Mouse (Mus musculus): Measurements from ENCODE around the gene Ifna6. TPM values are rescaled to one million over a fixed set of nuclear protein-coding genes. Genes with fewer than 3 reads are reported as not detected.
"Not testable (repeated sequence)": the region's sequence is repeated elsewhere in the genome, so short reads cannot be mapped to it uniquely, and the experiment has no call there.

Gene Ifna6
- polyA plus RNA-seq, 1 experiment from 2014 or later: not detected

DNA sequence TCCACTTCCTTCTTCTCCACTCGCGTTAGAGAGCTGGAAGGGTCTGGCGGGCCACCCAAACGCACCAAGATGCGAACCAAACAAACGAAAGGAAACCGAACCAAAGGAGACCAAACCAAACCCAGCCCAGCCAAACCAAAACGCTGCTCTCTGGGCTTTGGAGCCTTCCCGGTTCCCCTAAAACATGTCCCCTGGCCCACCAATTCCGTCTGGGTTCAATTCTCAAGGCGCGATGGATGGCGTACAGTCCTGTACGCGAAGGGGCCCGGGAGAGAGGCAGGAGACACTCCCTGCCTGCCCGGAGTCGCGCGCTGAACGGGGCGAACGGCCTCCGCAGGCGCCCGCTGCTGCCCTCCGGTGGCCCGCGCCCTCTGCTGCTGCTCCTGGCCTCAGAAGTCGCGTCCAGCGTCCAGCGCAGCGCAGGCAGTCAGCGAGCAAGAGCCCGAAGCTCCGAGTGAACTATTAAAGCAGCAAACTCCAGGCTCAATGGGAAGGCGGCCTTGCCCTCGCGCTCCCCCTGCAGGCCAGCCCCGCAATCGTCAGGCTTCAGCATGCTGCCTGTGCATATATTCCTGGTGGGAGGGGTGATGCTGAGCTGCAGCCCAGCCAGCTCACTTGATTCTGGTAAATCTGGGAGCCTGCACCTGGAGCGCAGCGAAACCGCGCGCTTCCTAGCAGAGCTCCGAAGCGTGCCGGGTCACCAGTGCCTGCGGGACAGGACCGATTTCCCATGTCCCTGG lies 33.1 kb upstream of the Ifna6 start, which contains the start of gene Gm13275:
Gene Gm13275 (plus strand): TSS at position 552 of the 740 bp plus-strand sequence.
- not testable (repeated sequence) for H3K36me3 ChIP-seq (ENCODE audit: control insufficient read depth, insufficient read depth, low read length); H3K9ac ChIP-seq (ENCODE audit: low read length); H3K4me1 ChIP-seq (ENCODE audit: control insufficient read depth in 2 of 2, insufficient read depth in 2 of 2, low read length in 2 of 2); H3K9me3 ChIP-seq (ENCODE audit: control insufficient read depth, low read length); H3K4me3 ChIP-seq (ENCODE audit: control insufficient read depth in 1 of 2, insufficient read depth in 1 of 2, low read depth in 1 of 2, low read length in 2 of 2); ATAC-seq (ENCODE audit: insufficient number of reproducible peaks, insufficient read depth, low FRiP score, low read depth); H3K27me3 ChIP-seq (ENCODE audit: control insufficient read depth, insufficient read depth, low read length); H3K4me2 ChIP-seq (ENCODE audit: low read length); H3K27ac ChIP-seq (replicated peaks in 1 of 2; ENCODE audit: control insufficient read depth in 1 of 2, insufficient read depth in 1 of 2, low read depth in 2 of 2, low read length in 2 of 2)
- 0% methylated on average over 5 of the region's 52 CpGs for WGBS

DNA sequence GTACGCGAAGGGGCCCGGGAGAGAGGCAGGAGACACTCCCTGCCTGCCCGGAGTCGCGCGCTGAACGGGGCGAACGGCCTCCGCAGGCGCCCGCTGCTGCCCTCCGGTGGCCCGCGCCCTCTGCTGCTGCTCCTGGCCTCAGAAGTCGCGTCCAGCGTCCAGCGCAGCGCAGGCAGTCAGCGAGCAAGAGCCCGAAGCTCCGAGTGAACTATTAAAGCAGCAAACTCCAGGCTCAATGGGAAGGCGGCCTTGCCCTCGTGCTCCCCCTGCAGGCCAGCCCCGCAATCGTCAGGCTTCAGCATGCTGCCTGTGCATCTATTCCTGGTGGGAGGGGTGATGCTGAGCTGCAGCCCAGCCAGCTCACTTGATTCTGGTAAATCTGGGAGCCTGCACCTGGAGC lies 30.1 kb upstream of the Ifna6 start, which contains the start of gene Gm13279:
Gene Gm13279 (plus strand): TSS at position 301 of the 400 bp plus-strand sequence.
- not testable (repeated sequence) for H3K4me2 ChIP-seq (ENCODE audit: low read length); H3K9ac ChIP-seq (ENCODE audit: low read length); H3K27me3 ChIP-seq (ENCODE audit: control insufficient read depth, insufficient read depth, low read length); H3K36me3 ChIP-seq (ENCODE audit: control insufficient read depth, insufficient read depth, low read length); H3K4me1 ChIP-seq (ENCODE audit: control insufficient read depth in 2 of 2, insufficient read depth in 2 of 2, low read length in 2 of 2); ATAC-seq (ENCODE audit: insufficient number of reproducible peaks, insufficient read depth, low FRiP score, low read depth); H3K27ac ChIP-seq (replicated peaks in 1 of 2; ENCODE audit: control insufficient read depth in 1 of 2, insufficient read depth in 1 of 2, low read depth in 2 of 2, low read length in 2 of 2); H3K4me3 ChIP-seq (ENCODE audit: control insufficient read depth in 1 of 2, insufficient read depth in 1 of 2, low read depth in 1 of 2, low read length in 2 of 2); H3K9me3 ChIP-seq (ENCODE audit: control insufficient read depth, low read length)
- no CpG with 5 or more reads among the region's 28 CpGs for WGBS

DNA sequence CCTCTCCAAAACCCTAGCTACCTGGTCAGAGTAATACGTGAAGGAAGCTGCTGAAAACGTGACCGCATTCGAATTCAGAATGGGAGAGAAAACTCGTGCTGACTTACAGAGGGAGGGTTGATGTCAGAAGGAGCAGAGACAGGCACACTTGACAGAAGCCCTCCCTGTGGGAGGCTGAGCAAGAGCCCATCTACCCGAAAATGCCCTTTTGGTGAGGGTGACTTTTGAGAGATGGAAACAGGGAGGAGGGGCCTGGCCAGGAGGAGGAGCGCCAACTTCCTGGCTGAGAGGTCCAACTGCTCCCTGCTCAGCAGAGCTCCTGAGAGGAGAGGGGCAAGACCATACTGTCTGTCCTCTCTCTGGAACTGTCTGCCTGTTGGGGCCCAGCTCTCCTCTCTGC lies 27.9 kb upstream of the Ifna6 start, which contains the start of gene Gm13285:
Gene Gm13285 (plus strand): TSS at position 301 of the 400 bp plus-strand sequence.
- not testable (repeated sequence) for H3K4me3 ChIP-seq (ENCODE audit: control insufficient read depth in 1 of 2, insufficient read depth in 1 of 2, low read depth in 1 of 2, low read length in 2 of 2); H3K4me1 ChIP-seq (ENCODE audit: control insufficient read depth in 2 of 2, insufficient read depth in 2 of 2, low read length in 2 of 2); H3K9ac ChIP-seq (ENCODE audit: low read length); H3K4me2 ChIP-seq (ENCODE audit: low read length); H3K27ac ChIP-seq (replicated peaks in 1 of 2; ENCODE audit: control insufficient read depth in 1 of 2, insufficient read depth in 1 of 2, low read depth in 2 of 2, low read length in 2 of 2); ATAC-seq (ENCODE audit: insufficient number of reproducible peaks, insufficient read depth, low FRiP score, low read depth); H3K27me3 ChIP-seq (ENCODE audit: control insufficient read depth, insufficient read depth, low read length); H3K36me3 ChIP-seq (ENCODE audit: control insufficient read depth, insufficient read depth, low read length); H3K9me3 ChIP-seq (ENCODE audit: control insufficient read depth, low read length)
- 14% methylated on average over 1 of the region's 7 CpGs for WGBS

DNA sequence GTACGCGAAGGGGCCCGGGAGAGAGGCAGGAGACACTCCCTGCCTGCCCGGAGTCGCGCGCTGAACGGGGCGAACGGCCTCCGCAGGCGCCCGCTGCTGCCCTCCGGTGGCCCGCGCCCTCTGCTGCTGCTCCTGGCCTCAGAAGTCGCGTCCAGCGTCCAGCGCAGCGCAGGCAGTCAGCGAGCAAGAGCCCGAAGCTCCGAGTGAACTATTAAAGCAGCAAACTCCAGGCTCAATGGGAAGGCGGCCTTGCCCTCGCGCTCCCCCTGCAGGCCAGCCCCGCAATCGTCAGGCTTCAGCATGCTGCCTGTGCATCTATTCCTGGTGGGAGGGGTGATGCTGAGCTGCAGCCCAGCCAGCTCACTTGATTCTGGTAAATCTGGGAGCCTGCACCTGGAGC lies 24.3 kb upstream of the Ifna6 start, which contains the start of gene Gm13287:
Gene Gm13287 (plus strand): TSS at position 301 of the 400 bp plus-strand sequence.
- ATAC-seq (ENCODE audit: insufficient number of reproducible peaks, insufficient read depth, low FRiP score, low read depth); H3K36me3 ChIP-seq (ENCODE audit: control insufficient read depth, insufficient read depth, low read length); H3K9ac ChIP-seq (ENCODE audit: low read length); H3K4me1 ChIP-seq (ENCODE audit: control insufficient read depth in 2 of 2, insufficient read depth in 2 of 2, low read length in 2 of 2); H3K27me3 ChIP-seq (ENCODE audit: control insufficient read depth, insufficient read depth, low read length); H3K4me3 ChIP-seq (ENCODE audit: control insufficient read depth in 1 of 2, insufficient read depth in 1 of 2, low read depth in 1 of 2, low read length in 2 of 2); H3K27ac ChIP-seq (replicated peaks in 1 of 2; ENCODE audit: control insufficient read depth in 1 of 2, insufficient read depth in 1 of 2, low read depth in 2 of 2, low read length in 2 of 2); H3K9me3 ChIP-seq (ENCODE audit: control insufficient read depth, low read length): not testable (repeated sequence)
- H3K4me2 ChIP-seq (ENCODE audit: low read length): 0 out of 2 replicates have a peak within 1 kb of the TSS, but pooled peaks have one; percentile 27
- WGBS: no CpG with 5 or more reads among the region's 29 CpGs

DNA sequence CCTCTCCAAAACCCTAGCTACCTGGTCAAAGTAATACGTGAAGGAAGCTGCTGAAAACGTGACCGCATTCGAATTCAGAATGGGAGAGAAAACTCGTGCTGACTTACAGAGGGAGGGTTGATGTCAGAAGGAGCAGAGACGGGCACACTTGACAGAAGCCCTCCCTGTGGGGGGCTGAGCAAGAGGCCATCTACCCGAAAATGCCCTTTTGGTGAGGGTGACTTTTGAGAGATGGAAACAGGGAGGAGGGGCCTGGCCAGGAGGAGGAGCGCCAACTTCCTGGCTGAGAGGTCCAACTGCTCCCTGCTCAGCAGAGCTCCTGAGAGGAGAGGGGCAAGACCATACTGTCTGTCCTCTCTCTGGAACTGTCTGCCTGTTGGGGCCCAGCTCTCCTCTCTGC lies 22.0 kb upstream of the Ifna6 start, which contains the start of gene Gm13288:
Gene Gm13288 (plus strand): TSS at position 301 of the 400 bp plus-strand sequence.
- H3K9me3 ChIP-seq (ENCODE audit: control insufficient read depth, low read length); H3K36me3 ChIP-seq (ENCODE audit: control insufficient read depth, insufficient read depth, low read length); H3K4me2 ChIP-seq (ENCODE audit: low read length); ATAC-seq (ENCODE audit: insufficient number of reproducible peaks, insufficient read depth, low FRiP score, low read depth); H3K4me1 ChIP-seq (ENCODE audit: control insufficient read depth in 2 of 2, insufficient read depth in 2 of 2, low read length in 2 of 2); H3K27ac ChIP-seq (replicated peaks in 1 of 2; ENCODE audit: control insufficient read depth in 1 of 2, insufficient read depth in 1 of 2, low read depth in 2 of 2, low read length in 2 of 2); H3K9ac ChIP-seq (ENCODE audit: low read length): not testable (repeated sequence)
- H3K27me3 ChIP-seq (ENCODE audit: control insufficient read depth, insufficient read depth, low read length): peaks cover 15% of the 10 kb centered on the region
- WGBS: no CpG with 5 or more reads among the region's 8 CpGs
- peak within 1 kb of the TSS in 1 of 2 experiments; percentile 21; a peak in 2 of 4 replicates for H3K4me3 ChIP-seq (ENCODE audit: control insufficient read depth in 1 of 2, insufficient read depth in 1 of 2, low read depth in 1 of 2, low read length in 2 of 2)

DNA sequence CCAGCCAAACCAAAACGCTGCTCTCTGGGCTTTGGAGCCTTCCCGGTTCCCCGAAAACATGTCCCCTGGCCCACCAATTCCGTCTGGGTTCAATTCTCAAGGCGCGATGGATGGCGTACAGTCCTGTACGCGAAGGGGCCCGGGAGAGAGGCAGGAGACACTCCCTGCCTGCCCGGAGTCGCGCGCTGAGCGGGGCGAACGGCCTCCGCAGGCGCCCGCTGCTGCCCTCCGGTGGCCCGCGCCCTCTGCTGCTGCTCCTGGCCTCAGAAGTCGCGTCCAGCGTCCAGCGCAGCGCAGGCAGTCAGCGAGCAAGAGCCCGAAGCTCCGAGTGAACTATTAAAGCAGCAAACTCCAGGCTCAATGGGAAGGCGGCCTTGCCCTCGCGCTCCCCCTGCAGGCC lies 21.5 kb upstream of the Ifna6 start:
- not testable (repeated sequence) for H3K27ac ChIP-seq (replicated peaks in 1 of 2; ENCODE audit: control insufficient read depth in 1 of 2, insufficient read depth in 1 of 2, low read depth in 2 of 2, low read length in 2 of 2); ATAC-seq (ENCODE audit: insufficient number of reproducible peaks, insufficient read depth, low FRiP score, low read depth)

DNA sequence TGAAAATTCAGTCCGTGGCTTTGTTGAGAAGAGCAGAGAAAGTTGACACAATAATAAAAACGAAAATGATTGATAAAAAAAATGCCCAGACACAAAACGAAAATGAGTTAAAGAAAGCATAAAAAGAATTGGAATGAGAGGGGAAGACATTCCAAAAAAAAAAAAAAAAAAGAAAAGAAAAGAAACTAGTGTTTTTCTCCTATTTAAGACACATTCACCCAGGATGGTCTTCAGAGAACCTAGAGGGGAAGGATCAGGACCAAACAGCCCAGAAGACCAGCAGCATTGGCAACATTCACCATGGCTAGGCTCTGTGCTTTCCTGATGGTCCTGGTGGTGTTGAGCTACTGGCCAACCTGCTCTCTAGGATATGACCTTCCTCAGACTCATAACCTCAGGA lies 11.3 kb upstream of the Ifna6 start, which contains the start of gene Ifna7:
Gene Ifna7 (plus strand): TSS at position 301 of the 400 bp plus-strand sequence.
- Histone ChIP-seq H3K9me3 (ENCODE audit: control insufficient read depth, low read length) (no peaks in the 10 kb centered on the region), H3K4me2 (ENCODE audit: low read length) (no peak within 1 kb of the TSS), H3K4me1 (ENCODE audit: control insufficient read depth in 2 of 2, insufficient read depth in 2 of 2, low read length in 2 of 2) (no peaks in the 10 kb centered on the region), H3K36me3 (ENCODE audit: control insufficient read depth, insufficient read depth, low read length) (no peaks in the 10 kb centered on the region), H3K27me3 (ENCODE audit: control insufficient read depth, insufficient read depth, low read length) (no peaks in the 10 kb centered on the region), H3K4me3 (ENCODE audit: control insufficient read depth in 1 of 2, insufficient read depth in 1 of 2, low read depth in 1 of 2, low read length in 2 of 2) (no peak within 1 kb of the TSS), H3K27ac (replicated peaks in 1 of 2; ENCODE audit: control insufficient read depth in 1 of 2, insufficient read depth in 1 of 2, low read depth in 2 of 2, low read length in 2 of 2) (no peak within 1 kb of the TSS), H3K9ac (ENCODE audit: low read length) (no peak within 1 kb of the TSS)
- no peak for ATAC-seq (ENCODE audit: insufficient number of reproducible peaks, insufficient read depth, low FRiP score, low read depth)
- WGBS: 47% methylated on average over 3 of the region's 3 CpGs

More for the DNA sequence above, 21.5 kb upstream of the Ifna6 start:
- H3K4me2 ChIP-seq (ENCODE audit: low read length); H3K4me1 ChIP-seq (ENCODE audit: control insufficient read depth in 2 of 2, insufficient read depth in 2 of 2, low read length in 2 of 2); H3K9me3 ChIP-seq (ENCODE audit: control insufficient read depth, low read length); H3K9ac ChIP-seq (ENCODE audit: low read length); H3K36me3 ChIP-seq (ENCODE audit: control insufficient read depth, insufficient read depth, low read length): not testable (repeated sequence)
- no CpG with 5 or more reads among the region's 34 CpGs for WGBS
- H3K4me3 ChIP-seq (ENCODE audit: control insufficient read depth in 1 of 2, insufficient read depth in 1 of 2, low read depth in 1 of 2, low read length in 2 of 2): peak overlapping the region in 1 of 2 experiments; percentile 21; a peak in 2 of 4 replicates
- H3K27me3 ChIP-seq (ENCODE audit: control insufficient read depth, insufficient read depth, low read length): peaks cover 15% of the 10 kb centered on the region
